Mouse (Mus musculus) MEL (cell line): ENCODE data around the gene Ezh1.

Experiments used
- CTCF ChIP-seq, 3 experiments: IDR thresholded peaks in 2 of 3; conservative IDR thresholded peaks in 1 of 3; 2 replicates each; pipeline ENCODE4 v1.5.1; 2011 to 2012; ENCODE audit warnings: low read length in 3 of 3, low read depth in 2 of 3, mild to moderate bottlenecking in 2 of 3, improper control_type of control experiment in 1 of 3, inconsistent platforms in 1 of 3, mixed read lengths in 1 of 3, moderate library complexity in 1 of 3; ENCODE audit not compliant: control insufficient read depth in 1 of 3, insufficient read depth in 1 of 3, poor library complexity in 1 of 3, severe bottlenecking in 1 of 3
- POLR2A ChIP-seq, 2 experiments: IDR thresholded peaks; 2 replicates each; pipeline ENCODE4 v1.6.1; 2011 to 2012; ENCODE audit warnings: low read length in 2 of 2, mild to moderate bottlenecking in 2 of 2, control low read depth in 1 of 2, improper control_type of control experiment in 1 of 2, low read depth in 1 of 2, moderate library complexity in 1 of 2; ENCODE audit not compliant: control insufficient read depth in 1 of 2, insufficient read depth in 1 of 2, poor library complexity in 1 of 2
- ZKSCAN1 ChIP-seq: IDR thresholded peaks from 2 replicates; pipeline ENCODE4 v1.6.1; 2012; ENCODE audit warnings: low read depth, mild to moderate bottlenecking, inconsistent platforms, low read length, improper control_type of control experiment, moderate library complexity
- ZMIZ1 ChIP-seq: IDR thresholded peaks from 2 replicates; pipeline ENCODE4 v1.6.1; 2012; ENCODE audit warnings: low read depth, mild to moderate bottlenecking, inconsistent platforms, low read length, improper control_type of control experiment, moderate library complexity

DNA sequence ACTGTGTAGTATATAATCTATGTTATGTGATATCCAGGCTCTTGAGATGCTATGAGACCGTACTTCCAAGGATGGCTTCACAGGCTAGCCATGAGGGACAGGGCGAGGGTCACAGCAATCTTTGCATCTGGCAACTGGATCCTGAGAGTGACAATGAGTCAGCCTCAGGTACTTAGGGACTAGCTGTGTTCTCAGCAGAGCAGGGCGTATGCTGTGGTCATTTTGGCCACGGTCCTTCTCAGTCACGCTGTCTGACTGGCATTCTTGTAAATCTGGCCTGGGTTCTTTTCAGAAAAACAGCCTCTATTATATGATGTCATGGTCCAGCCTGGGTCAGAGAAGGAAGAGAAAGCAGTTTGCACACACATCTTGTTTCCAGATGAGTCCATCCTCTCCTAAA lies 10.5 kb upstream of the Ezh1 start:
- TF ChIP-seq ZKSCAN1 (no peak), CTCF (IDR thresholded peaks at IDR 0.05 in 2 of 3, conservative IDR thresholded peaks at IDR 0.05 in 1 of 3; ENCODE audit: control insufficient read depth in 1 of 3, insufficient read depth in 1 of 3, low read depth in 2 of 3, low read length in 3 of 3, poor library complexity in 1 of 3, severe bottlenecking in 1 of 3) (no peak), POLR2A (IDR thresholded peaks at IDR 0.05; ENCODE audit: control insufficient read depth in 1 of 2, insufficient read depth in 1 of 2, low read depth in 1 of 2, low read length in 2 of 2, poor library complexity in 1 of 2) (no peak), ZMIZ1 (no peak)
